Mouse (Mus musculus) erythroblast, embryonic 14.5 days (primary cell): ENCODE data around the gene Syt9.

Experiments used
- GATA1 ChIP-seq: IDR thresholded peaks from 2 replicates; pipeline ENCODE4 v1.6.1; 2012; ENCODE audit warnings: low read length, inconsistent platforms, mixed read lengths
- TAL1 ChIP-seq: IDR thresholded peaks from 3 replicates; pipeline ENCODE4 v1.6.1; 2012; ENCODE audit warnings: low read length, inconsistent platforms, mixed read lengths

- TF ChIP-seq GATA1 (no peak), TAL1 (no peak)
These were observed 130.1 kb downstream of the Syt9 start for GRCm38 (mm10) chr7:107500641-107501040.
